Mouse (Mus musculus) bone marrow, adult 2 months (tissue): ENCODE measurements at regions not wholly inside any gene's neighbourhood (a gene's known extent, or its start where the extent isn't known, plus 50 kb on each side); places are given as distances from the start of the nearest gene placed in this dataset.

Experiments
- CTCF ChIP-seq: fragments of 200-500 bp; IDR thresholded peaks from 2 replicates; pipeline ENCODE4 v1.5.1; 2011; ENCODE audit warnings: low read length, control low read depth; ENCODE audit not compliant: control insufficient read depth, insufficient read depth
- POLR2A ChIP-seq: fragments of 200-500 bp; IDR thresholded peaks from 2 replicates; pipeline ENCODE4 v1.6.1; 2011; ENCODE audit warnings: low read depth, mild to moderate bottlenecking, control low read depth, low read length, borderline replicate concordance; ENCODE audit not compliant: control insufficient read depth

GRCm38 (mm10) chr8:118042253-118042860, 240.6 kb upstream of the Mphosph6 start:
- TF ChIP-seq POLR2A = no peak
- TF ChIP-seq CTCF = no peak
